Mouse (Mus musculus) left cerebral cortex, postnatal 25 days (tissue): ENCODE measurements around the gene Rp2. TPM values are rescaled to one million over a fixed set of nuclear protein-coding genes. Genes with fewer than 3 reads are reported as not detected.
A peak's percentile ranks its signal among the peaks of the same experiment; 100 is the strongest.

Source experiments
- DNase-seq, 2 experiments: peaks; one replicate each; pipeline ENCODE4 v3.0.0; 2022; ENCODE audit warnings: low spot score in 2 of 2, mixed read lengths in 1 of 2
- intact Hi-C: fragments of 180-260 bp; cut with DNase I; formaldehyde crosslinking; loops from one replicate; pipeline ENCODE4 v1.15.1; 2025
- total RNA-seq, 2 experiments: library from RNA; stranded (reverse); gene quantifications; 2 replicates each; pipeline ENCODE4 v1.2.3; 2021

The Rp2 gene
- total RNA-seq, 2 experiments from 2014 or later = 15.1 to 15.9 TPM

DNA sequence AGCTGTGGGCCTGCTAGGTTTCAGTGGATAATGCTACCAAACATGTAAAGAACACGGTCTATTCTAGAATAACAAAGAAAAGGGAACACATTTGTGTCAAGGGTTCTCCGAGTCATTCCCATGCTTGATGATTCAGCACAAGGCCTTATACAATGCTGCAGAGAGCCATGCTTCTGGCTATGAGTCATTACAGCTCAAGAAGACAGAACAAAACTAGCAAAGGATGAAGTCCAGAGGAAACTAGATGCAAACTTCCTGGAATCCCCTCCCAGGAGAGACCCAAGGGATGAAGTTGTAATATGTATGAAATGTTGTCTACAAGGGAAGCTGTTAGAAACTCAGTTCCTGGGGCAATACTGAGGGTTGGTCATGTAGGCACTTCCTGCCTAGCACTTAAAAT, 54.2 kb downstream of the Rp2 start:
- DNase-seq = no peak
- intact Hi-C loops = no loop called here

DNA sequence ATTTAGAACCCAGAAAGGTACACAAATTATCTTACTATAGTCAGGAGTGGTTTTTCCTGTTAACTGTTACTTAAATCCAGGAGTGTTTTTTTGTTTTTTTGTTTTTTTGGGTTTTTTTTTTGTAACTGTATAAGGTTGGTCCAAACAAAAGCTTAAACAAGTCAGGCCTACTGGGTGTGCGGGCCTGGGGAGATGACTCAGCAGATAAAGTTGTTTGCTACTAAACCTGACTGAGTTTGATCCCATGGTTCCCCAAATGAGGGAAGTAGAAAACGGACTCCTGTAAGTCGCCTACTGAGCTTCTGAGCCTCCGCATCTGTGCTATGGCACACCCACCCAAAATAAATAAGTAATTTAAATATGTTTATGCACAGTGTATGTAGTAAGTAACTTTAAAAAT, 55.3 kb downstream of the Rp2 start:
- intact Hi-C loops = no loop called here
- no peak for DNase-seq

DNA sequence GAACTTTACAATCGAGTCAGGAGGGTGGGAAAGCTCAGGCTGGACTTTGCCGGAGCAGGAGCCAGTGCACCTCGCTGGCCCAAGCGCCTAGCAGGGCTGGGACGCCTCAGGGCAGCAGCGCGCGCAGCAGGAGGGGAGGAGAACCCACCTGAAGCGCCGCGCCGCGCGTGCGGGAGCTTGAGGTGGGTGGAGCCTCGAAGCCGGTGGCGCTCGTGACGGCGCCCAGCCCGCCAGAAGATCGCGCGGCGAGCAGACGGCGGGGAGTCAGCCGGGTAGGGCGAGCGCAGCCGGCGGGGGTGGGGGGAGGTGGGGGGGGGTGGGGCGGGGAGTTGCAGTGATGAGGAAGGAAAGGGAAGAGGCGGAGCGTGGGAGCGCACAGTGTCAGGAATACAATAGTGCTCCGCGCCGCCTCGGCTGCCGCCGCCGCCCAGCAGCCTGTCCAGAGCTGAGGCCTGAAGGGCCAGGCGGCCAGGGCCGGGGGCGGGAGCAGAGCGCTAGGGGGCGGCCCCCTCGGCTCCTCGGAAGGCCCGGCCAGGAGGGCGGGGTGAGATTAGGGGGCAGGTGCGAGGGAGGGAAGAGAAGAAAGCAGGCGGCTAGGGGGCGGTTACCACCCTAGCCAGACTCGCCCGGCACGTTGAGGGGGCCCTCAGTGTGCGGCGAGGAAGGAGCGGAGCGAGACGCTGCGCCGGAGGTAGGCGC, 61.0 kb downstream of the Rp2 start, which contains the start of gene Jade3:
Gene Jade3 (plus strand): TSS at position 549 of the 699 bp plus-strand sequence.
- intact Hi-C loops = loop anchor here (5.0 to 10.0 kb wide), 3 partner anchors 60 to 540 kb away; partner anchors contain the start of genes Rp2 and Uxt
- DNase-seq = peak; percentile 57 to 67

DNA sequence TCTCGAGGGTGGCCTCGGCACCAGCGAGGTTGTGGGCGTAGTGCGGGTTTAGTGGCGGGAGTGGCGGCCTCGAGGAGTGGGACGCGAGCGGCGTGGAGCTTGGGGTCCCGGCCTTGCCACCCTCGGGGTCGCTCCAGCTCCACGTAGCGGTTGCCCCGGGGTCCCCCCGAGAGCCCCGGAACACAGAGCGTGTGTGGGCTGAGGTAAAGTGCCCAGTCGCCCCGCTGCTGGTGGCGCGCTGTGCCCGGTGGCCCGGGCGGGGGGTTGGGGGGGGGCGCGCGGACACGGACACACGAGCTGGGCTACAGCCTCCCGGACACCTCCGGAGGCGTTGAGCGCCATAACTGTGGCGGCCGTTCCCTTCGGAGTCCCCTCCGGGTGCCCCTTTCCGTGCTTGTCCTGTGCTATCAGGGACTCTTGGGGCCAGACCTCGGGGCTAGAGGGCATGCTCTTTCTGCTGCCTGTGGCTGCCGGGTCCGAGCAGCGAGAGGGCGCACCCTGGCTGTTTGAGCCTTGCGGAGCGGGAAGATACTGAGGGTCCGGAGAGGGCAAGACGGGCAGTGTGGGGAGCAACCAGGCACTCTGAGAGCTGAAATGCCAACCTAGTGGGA, 61.7 kb downstream of the Rp2 start:
- DNase-seq = peak in 1 of 2 experiments; percentile 12
- intact Hi-C loops = loop anchor here (5.0 to 10.0 kb wide), 3 partner anchors 59 to 539 kb away; partner anchors contain the start of genes Rp2 and Uxt

Other genes with a start within 250 kb of the Rp2 start
- 10 to 100 TPM; 57.1 to 60.3 TPM for gene Slc9a7, start 72.7 kb upstream of the Rp2 start, total RNA-seq
- 1 to 10 TPM; 7.0 to 8.3 TPM for gene Jade3, start 61.2 kb downstream of the Rp2 start, total RNA-seq
- under 1 TPM in 1 of 2 experiments, not detected in 1; 0.23 TPM for gene Rgn, start 185.3 kb downstream of the Rp2 start, total RNA-seq